Mouse (Mus musculus): ENCODE data around the gene D11Wsu47e. TPM values are rescaled to one million over a fixed set of nuclear protein-coding genes. Genes with fewer than 3 reads are reported as not detected.

D11Wsu47e gene
- polyA plus RNA-seq, 1 experiment from 2014 or later: 27.6 TPM

- no peak for ATAC-seq (replicated peaks)
- H3K4me3 ChIP-seq: no peak overlapping the region
- 69% methylated on average over 8 of the region's 8 CpGs for WGBS
- H3K4me1 ChIP-seq: peaks cover 52% of the 10 kb centered on the region
- H3K36me3 ChIP-seq: peaks cover 26% of the 10 kb centered on the region
- no peaks in the 10 kb centered on the region for H3K9me3 ChIP-seq
- no peak overlapping the region for H3K27ac ChIP-seq (replicated peaks)
- no peak overlapping the region for H3K4me2 ChIP-seq (replicated peaks)
- H3K9ac ChIP-seq (replicated peaks): no peak overlapping the region
- no peaks in the 10 kb centered on the region for H3K27me3 ChIP-seq
Observed at GRCm38 (mm10) chr11:113729917-113730316, 45.7 kb downstream of the D11Wsu47e start.

GRCm38 (mm10) chr11:113730879-113731278, 46.7 kb downstream of the D11Wsu47e start:
- peaks cover 46% of the 10 kb centered on the region for H3K4me1 ChIP-seq
- H3K27ac ChIP-seq (replicated peaks): no peak overlapping the region
- 80% methylated on average over 3 of the region's 3 CpGs for WGBS
- H3K27me3 ChIP-seq: no peaks in the 10 kb centered on the region
- H3K4me3 ChIP-seq: no peak overlapping the region
- H3K9me3 ChIP-seq: no peaks in the 10 kb centered on the region
- no peak overlapping the region for H3K4me2 ChIP-seq (replicated peaks)
- peaks cover 26% of the 10 kb centered on the region for H3K36me3 ChIP-seq
- no peak overlapping the region for H3K9ac ChIP-seq (replicated peaks)
- no peak for ATAC-seq (replicated peaks)

- no peak overlapping the region for H3K9ac ChIP-seq (replicated peaks)
- 93% methylated on average over 10 of the region's 10 CpGs for WGBS
- ATAC-seq (replicated peaks): no peak
- no peak overlapping the region for H3K4me3 ChIP-seq
- H3K9me3 ChIP-seq: no peaks in the 10 kb centered on the region
- H3K27me3 ChIP-seq: no peaks in the 10 kb centered on the region
- no peak overlapping the region for H3K27ac ChIP-seq (replicated peaks)
- H3K4me2 ChIP-seq (replicated peaks): no peak overlapping the region
- peaks cover 43% of the 10 kb centered on the region for H3K4me1 ChIP-seq
- peaks cover 19% of the 10 kb centered on the region for H3K36me3 ChIP-seq
Observed at GRCm38 (mm10) chr11:113731945-113732612, 47.9 kb downstream of the D11Wsu47e start.

- H3K9me3 ChIP-seq: no peaks in the 10 kb centered on the region
- H3K27me3 ChIP-seq: no peaks in the 10 kb centered on the region
- no peak overlapping the region for H3K4me2 ChIP-seq (replicated peaks)
- H3K4me1 ChIP-seq: peaks cover 35% of the 10 kb centered on the region
- ATAC-seq (replicated peaks): 0 out of 2 replicates have a peak, but pooled peaks have one; percentile 23
- H3K27ac ChIP-seq (replicated peaks): no peak overlapping the region
- peaks cover 3% of the 10 kb centered on the region; the same call in 1 of the 2 replicates for H3K36me3 ChIP-seq
- 45% methylated on average over 6 of the region's 6 CpGs for WGBS
- H3K4me3 ChIP-seq: no peak overlapping the region
- H3K9ac ChIP-seq (replicated peaks): no peak overlapping the region
Observed at GRCm38 (mm10) chr11:113733631-113734364, 49.6 kb downstream of the D11Wsu47e start.

- peaks cover 49% of the 10 kb centered on the region for H3K4me1 ChIP-seq
- no peaks in the 10 kb centered on the region for H3K9me3 ChIP-seq
- no peak overlapping the region for H3K27ac ChIP-seq (replicated peaks)
- ATAC-seq (replicated peaks): no peak
- no peak overlapping the region for H3K4me3 ChIP-seq
- no peak overlapping the region for H3K4me2 ChIP-seq (replicated peaks)
- no peaks in the 10 kb centered on the region for H3K27me3 ChIP-seq
- WGBS: 74% methylated on average over 6 of the region's 6 CpGs
- H3K36me3 ChIP-seq: no peaks in the 10 kb centered on the region
- H3K9ac ChIP-seq (replicated peaks): no peak overlapping the region
Observed at GRCm38 (mm10) chr11:113735151-113735550, 50.9 kb downstream of the D11Wsu47e start.

- Histone ChIP-seq H3K36me3 (peaks cover 4% of the 10 kb centered on the region; the same call in 1 of the 2 replicates), H3K9me3 (no peaks in the 10 kb centered on the region), H3K4me3 (no peak overlapping the region), H3K4me1 (peaks cover 46% of the 10 kb centered on the region), H3K27me3 (no peaks in the 10 kb centered on the region), H3K9ac (replicated peaks) (no peak overlapping the region), H3K27ac (replicated peaks) (no peak overlapping the region), H3K4me2 (replicated peaks) (no peak overlapping the region)
- no peak for ATAC-seq (replicated peaks)
- 86% methylated on average over 11 of the region's 11 CpGs for WGBS
Observed at GRCm38 (mm10) chr11:113736848-113737552, 52.8 kb downstream of the D11Wsu47e start.

GRCm38 (mm10) chr11:113737553-113737854, 53.3 kb downstream of the D11Wsu47e start:
- ATAC-seq (replicated peaks): no peak
- WGBS: 86% methylated on average over 3 of the region's 3 CpGs
- H3K4me2 ChIP-seq (replicated peaks): no peak overlapping the region
- H3K9me3 ChIP-seq: no peaks in the 10 kb centered on the region
- H3K27ac ChIP-seq (replicated peaks): no peak overlapping the region
- no peak overlapping the region for H3K9ac ChIP-seq (replicated peaks)
- peaks cover 46% of the 10 kb centered on the region for H3K4me1 ChIP-seq
- H3K36me3 ChIP-seq: peaks cover 4% of the 10 kb centered on the region; the same call in 1 of the 2 replicates
- H3K4me3 ChIP-seq: no peak overlapping the region
- H3K27me3 ChIP-seq: no peaks in the 10 kb centered on the region

GRCm38 (mm10) chr11:113737912-113738311, 53.7 kb downstream of the D11Wsu47e start:
- no peaks in the 10 kb centered on the region for H3K27me3 ChIP-seq
- no peak overlapping the region for H3K4me2 ChIP-seq (replicated peaks)
- H3K27ac ChIP-seq (replicated peaks): no peak overlapping the region
- WGBS: 81% methylated on average over 8 of the region's 8 CpGs
- H3K4me3 ChIP-seq: no peak overlapping the region
- peaks cover 7% of the 10 kb centered on the region for H3K36me3 ChIP-seq
- no peak overlapping the region for H3K9ac ChIP-seq (replicated peaks)
- no peak for ATAC-seq (replicated peaks)
- no peaks in the 10 kb centered on the region for H3K9me3 ChIP-seq
- peaks cover 46% of the 10 kb centered on the region for H3K4me1 ChIP-seq

GRCm38 (mm10) chr11:113739213-113739612, 55.0 kb downstream of the D11Wsu47e start:
- peaks cover 34% of the 10 kb centered on the region for H3K4me1 ChIP-seq
- WGBS: 77% methylated on average over 8 of the region's 8 CpGs
- H3K9ac ChIP-seq (replicated peaks): no peak overlapping the region
- H3K9me3 ChIP-seq: no peaks in the 10 kb centered on the region
- no peaks in the 10 kb centered on the region for H3K27me3 ChIP-seq
- no peak overlapping the region for H3K27ac ChIP-seq (replicated peaks)
- peaks cover 13% of the 10 kb centered on the region for H3K36me3 ChIP-seq
- no peak for ATAC-seq (replicated peaks)
- no peak overlapping the region for H3K4me2 ChIP-seq (replicated peaks)
- H3K4me3 ChIP-seq: no peak overlapping the region

GRCm38 (mm10) chr11:113740100-113740499, 55.9 kb downstream of the D11Wsu47e start:
- Histone ChIP-seq H3K9me3 (no peaks in the 10 kb centered on the region), H3K4me2 (replicated peaks) (no peak overlapping the region), H3K4me1 (peaks cover 28% of the 10 kb centered on the region), H3K27ac (replicated peaks) (no peak overlapping the region), H3K36me3 (peaks cover 13% of the 10 kb centered on the region), H3K27me3 (no peaks in the 10 kb centered on the region), H3K4me3 (no peak overlapping the region), H3K9ac (replicated peaks) (no peak overlapping the region)
- 92% methylated on average over 7 of the region's 7 CpGs for WGBS
- ATAC-seq (replicated peaks): no peak

- WGBS: 86% methylated on average over 1 of the region's 1 CpGs
- peaks cover 13% of the 10 kb centered on the region for H3K36me3 ChIP-seq
Observed at GRCm38 (mm10) chr11:113742998-113743397, 58.8 kb downstream of the D11Wsu47e start.

More at GRCm38 (mm10) chr11:113742998-113743397, 58.8 kb downstream of the D11Wsu47e start:
- Histone ChIP-seq H3K4me1 (peaks cover 35% of the 10 kb centered on the region), H3K27ac (replicated peaks) (no peak overlapping the region), H3K9me3 (no peaks in the 10 kb centered on the region), H3K4me2 (replicated peaks) (no peak overlapping the region), H3K4me3 (no peak overlapping the region), H3K27me3 (no peaks in the 10 kb centered on the region), H3K9ac (replicated peaks) (no peak overlapping the region)
- no peak for ATAC-seq (replicated peaks)

All from forebrain, embryonic 15.5 days (tissue).